Mouse (Mus musculus): Measurements from ENCODE around the gene Zfand2a. TPM values are rescaled to one million over a fixed set of nuclear protein-coding genes. Genes with fewer than 3 reads are reported as not detected.
A peak's percentile ranks its signal among the peaks of the same experiment; 100 is the strongest.

The Zfand2a gene
- polyA plus RNA-seq, 1 experiment from 2014 or later, result 10.7 TPM

DNA sequence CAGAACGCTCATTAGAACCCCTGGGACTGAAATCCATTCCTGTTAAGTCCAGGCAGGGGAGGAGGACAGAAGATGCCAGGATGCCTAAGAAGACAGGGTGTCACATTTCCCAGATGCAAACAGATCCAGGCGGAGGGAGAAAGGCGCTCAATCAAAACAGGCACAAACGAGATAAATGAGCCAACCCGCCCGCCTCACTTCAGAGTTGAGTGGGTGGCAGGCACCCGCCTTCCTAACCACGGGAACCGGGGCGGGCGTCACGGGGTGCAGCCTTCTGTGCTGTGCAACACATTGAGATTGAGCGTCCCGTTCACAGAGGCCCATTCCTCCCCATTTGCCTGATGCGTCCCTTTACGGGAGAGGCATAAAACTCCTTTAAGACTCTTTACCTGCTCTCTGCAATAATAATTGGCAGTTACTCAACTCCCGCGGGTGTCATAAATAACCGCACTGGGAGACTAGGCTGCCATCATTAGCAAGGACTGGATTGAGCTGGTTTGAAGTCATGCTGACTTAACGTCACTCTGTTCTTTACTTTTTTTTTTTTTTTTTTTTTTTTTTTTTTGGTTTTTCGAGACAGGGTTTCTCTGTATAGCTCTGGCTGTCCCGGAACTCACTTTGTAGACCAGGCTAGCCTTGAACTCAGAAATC, 10.8 kb upstream of the Zfand2a start:
- Histone ChIP-seq H3K27ac (no peak overlapping the region), H3K4me1 (peaks cover 7% of the 10 kb centered on the region), H3K27me3 (ENCODE audit: insufficient read depth, poor library complexity, severe bottlenecking) (peaks cover 64% of the 10 kb centered on the region), H3K36me3 (no peaks in the 10 kb centered on the region), H3K9me3 (no peaks in the 10 kb centered on the region), H3K4me3 (no peak overlapping the region)
- DNase-seq (ENCODE audit: low spot score), result no peak
- WGBS, result 32% methylated on average over 22 of the region's 22 CpGs

DNA sequence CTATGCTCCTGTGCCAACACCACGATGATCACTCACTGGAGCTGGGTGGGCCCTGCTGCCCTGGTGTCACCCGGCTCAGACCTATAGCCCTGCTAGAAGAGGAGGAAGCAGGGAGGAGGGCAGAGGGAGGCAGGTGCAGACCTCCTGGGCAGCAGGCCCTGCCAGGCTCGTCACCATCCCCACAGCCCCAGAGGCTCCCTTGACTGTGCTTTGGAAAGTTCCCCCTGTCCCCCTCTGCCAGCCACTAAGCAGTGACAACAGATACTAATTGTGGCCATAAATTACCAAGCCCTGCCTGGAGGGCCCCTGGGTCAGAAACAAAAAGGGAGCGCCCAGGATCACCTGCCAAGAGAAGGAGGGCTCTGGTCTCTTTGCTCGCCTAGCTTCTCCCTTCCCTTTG, 9.3 kb upstream of the Zfand2a start:
- Histone ChIP-seq H3K4me3 (no peak overlapping the region), H3K9me3 (no peaks in the 10 kb centered on the region), H3K36me3 (no peaks in the 10 kb centered on the region), H3K27ac (no peak overlapping the region), H3K27me3 (ENCODE audit: insufficient read depth, poor library complexity, severe bottlenecking) (peaks cover 57% of the 10 kb centered on the region), H3K4me1 (peaks cover 7% of the 10 kb centered on the region)
- 57% methylated on average over 5 of the region's 5 CpGs for WGBS
- no peak for DNase-seq (ENCODE audit: low spot score)

DNA sequence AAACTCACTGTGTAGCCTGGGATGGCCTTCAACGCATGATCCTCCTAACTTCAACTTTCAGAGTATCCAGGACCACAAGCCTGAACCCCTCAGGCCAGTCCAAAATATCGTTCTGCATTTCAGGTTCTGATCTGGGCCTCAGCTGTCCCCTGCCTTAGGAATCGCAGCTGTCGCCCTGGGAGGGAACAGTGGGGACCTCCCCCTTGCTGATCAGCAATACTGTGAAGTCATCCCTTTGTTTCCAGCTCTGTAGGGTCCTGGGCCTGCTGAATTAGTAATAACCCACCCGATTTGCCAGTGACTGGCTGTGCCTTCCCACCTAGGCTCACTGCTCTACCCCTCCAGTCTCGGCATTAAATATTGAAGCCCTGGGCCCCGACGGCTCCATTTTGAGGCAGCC, 7.0 kb upstream of the Zfand2a start:
- 63% methylated on average over 8 of the region's 8 CpGs for WGBS
- Histone ChIP-seq H3K4me3 (no peak overlapping the region), H3K4me1 (peaks cover 7% of the 10 kb centered on the region), H3K36me3 (no peaks in the 10 kb centered on the region), H3K9me3 (no peaks in the 10 kb centered on the region), H3K27ac (no peak overlapping the region), H3K27me3 (ENCODE audit: insufficient read depth, poor library complexity, severe bottlenecking) (peaks cover 49% of the 10 kb centered on the region)
- no peak for DNase-seq (ENCODE audit: low spot score)

DNA sequence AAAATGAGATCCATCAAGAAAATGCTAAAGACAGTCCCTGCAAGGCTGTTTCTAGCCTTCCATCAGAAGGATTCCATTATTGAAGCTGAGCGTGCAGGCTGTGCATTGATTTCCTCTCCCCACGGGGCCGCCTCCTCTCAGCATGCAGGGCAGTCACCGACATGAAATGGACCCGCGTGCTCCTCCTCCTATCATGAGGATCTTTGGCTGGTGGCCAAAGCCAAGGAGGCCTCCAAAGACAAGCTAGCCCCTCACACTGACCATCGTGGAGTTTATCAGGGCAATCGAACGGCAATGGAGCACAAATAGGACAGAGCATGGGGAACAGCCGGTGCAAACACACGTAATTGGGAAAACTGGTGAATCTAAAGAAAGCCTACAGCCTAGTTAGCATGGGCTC, 5.8 kb upstream of the Zfand2a start:
- DNase-seq (ENCODE audit: low spot score), result no peak
- WGBS, result 82% methylated on average over 11 of the region's 11 CpGs
- Histone ChIP-seq H3K9me3 (no peaks in the 10 kb centered on the region), H3K4me3 (no peak overlapping the region), H3K27me3 (ENCODE audit: insufficient read depth, poor library complexity, severe bottlenecking) (peaks cover 42% of the 10 kb centered on the region), H3K4me1 (peaks cover 6% of the 10 kb centered on the region), H3K36me3 (no peaks in the 10 kb centered on the region), H3K27ac (no peak overlapping the region)

DNA sequence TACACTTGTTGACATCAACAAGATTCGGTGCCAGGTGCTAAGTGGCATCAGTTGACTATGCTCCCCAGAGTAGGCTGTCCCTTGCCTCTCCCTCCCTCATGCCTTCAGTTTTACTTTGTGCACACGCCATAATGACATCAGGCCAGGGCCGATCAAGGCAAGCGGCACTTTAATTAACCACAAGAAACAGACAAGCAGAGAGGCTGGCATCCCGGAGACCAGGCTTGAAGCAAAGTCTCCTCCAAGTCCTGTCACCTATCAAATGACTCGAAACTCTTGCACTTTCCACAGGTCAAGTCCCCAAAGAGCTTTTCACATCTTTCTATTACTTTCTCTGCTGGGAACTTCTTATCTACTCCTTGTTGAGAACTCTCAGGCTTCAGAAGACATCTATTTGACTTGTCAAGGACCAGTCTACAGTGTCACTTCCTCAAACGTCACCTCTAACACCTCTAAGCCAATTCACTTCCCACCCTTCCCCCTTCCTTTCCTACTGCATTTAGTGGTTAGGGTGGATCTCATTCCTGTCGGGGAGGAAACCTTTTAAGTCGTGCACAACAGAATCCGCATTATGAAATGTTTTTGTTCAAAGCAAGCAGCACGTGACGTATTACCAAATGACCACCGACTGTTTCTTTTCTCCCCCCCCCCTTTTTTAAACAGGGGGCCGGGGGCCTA, 1.0 kb downstream of the Zfand2a start:
- Histone ChIP-seq H3K27ac (peak overlapping the region; percentile 93), H3K36me3 (peaks cover 41% of the 10 kb centered on the region), H3K27me3 (ENCODE audit: insufficient read depth, poor library complexity, severe bottlenecking) (no peaks in the 10 kb centered on the region), H3K4me1 (peaks cover 16% of the 10 kb centered on the region), H3K4me3 (peak overlapping the region; percentile 94), H3K9me3 (no peaks in the 10 kb centered on the region)
- no peak for DNase-seq (ENCODE audit: low spot score)
- 56% methylated on average over 14 of the region's 14 CpGs for WGBS

DNA sequence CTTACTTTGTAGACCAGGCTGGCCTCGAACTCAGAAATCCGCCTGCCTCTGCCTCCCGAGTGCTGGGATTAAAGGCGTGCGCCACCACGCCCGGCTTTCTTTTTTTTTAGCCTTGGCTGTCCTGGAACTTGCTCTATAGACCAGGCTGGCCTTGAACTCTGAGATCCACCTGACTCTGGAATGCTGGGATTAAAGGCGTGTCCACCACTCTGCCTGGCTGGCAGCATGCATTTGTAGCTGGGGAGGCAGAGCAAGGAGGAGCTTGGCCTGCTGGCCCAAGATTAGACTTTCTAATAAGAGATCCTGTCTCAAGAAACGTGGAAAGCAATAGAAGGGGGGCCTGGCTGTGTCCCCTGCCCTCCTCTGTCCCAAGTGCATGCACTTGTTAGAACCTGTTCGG, 3.9 kb downstream of the Zfand2a start:
- Histone ChIP-seq H3K9me3 (no peaks in the 10 kb centered on the region), H3K27me3 (ENCODE audit: insufficient read depth, poor library complexity, severe bottlenecking) (no peaks in the 10 kb centered on the region), H3K27ac (no peak overlapping the region), H3K4me1 (peaks cover 16% of the 10 kb centered on the region), H3K36me3 (peaks cover 68% of the 10 kb centered on the region), H3K4me3 (no peak overlapping the region)
- 90% methylated on average over 10 of the region's 10 CpGs for WGBS
- no peak for DNase-seq (ENCODE audit: low spot score)

DNA sequence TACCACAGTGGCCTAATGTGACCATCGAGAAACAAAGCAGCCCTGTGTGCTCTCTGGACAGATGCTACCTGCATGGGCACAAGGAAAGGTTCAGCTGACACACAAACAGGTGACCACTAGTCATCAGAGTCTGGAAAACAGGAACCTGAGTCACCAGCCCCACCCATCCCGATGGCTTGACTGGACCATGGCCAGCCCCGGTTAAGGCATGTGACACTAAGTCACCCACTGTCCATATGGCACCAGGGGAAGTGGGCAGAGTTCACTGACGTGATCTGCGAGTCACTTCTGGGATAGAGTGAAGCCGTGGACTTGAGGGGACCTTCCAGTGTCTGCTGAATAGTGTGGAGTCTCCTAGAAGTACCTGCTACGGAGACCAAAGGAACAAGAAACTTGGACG, 5.3 kb downstream of the Zfand2a start:
- no peak overlapping the region for H3K27ac ChIP-seq
- no peak overlapping the region for H3K4me3 ChIP-seq
- no peaks in the 10 kb centered on the region for H3K27me3 ChIP-seq (ENCODE audit: insufficient read depth, poor library complexity, severe bottlenecking)
- peaks cover 82% of the 10 kb centered on the region for H3K36me3 ChIP-seq
- WGBS, result 89% methylated on average over 8 of the region's 8 CpGs
- no peak for DNase-seq (ENCODE audit: low spot score)
- peaks cover 12% of the 10 kb centered on the region for H3K4me1 ChIP-seq
- H3K9me3 ChIP-seq, result no peaks in the 10 kb centered on the region

DNA sequence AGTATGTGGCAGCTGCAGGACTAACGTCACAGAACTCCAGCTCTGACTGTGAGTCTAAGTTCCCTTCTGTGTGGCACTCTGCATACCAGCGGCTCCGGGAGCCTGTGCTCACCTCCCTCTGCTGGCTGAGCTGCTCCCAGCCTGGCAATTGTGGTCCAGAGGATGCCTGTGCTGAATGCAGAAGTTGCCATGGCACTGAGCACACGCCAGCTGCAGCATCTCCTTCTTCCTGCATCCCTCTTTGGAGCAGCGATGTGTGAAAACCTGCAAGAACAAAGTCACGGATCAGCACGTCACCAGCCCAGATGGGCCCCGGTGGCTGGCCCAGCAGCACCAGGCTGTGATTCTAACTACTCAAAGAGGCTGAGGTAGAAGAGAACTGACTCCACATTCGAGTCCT, 9.6 kb downstream of the Zfand2a start:
- Histone ChIP-seq H3K4me3 (no peak overlapping the region), H3K27me3 (ENCODE audit: insufficient read depth, poor library complexity, severe bottlenecking) (no peaks in the 10 kb centered on the region), H3K9me3 (no peaks in the 10 kb centered on the region), H3K27ac (no peak overlapping the region), H3K4me1 (no peaks in the 10 kb centered on the region), H3K36me3 (peaks cover 85% of the 10 kb centered on the region)
- 89% methylated on average over 9 of the region's 9 CpGs for WGBS
- DNase-seq (ENCODE audit: low spot score), result no peak

DNA sequence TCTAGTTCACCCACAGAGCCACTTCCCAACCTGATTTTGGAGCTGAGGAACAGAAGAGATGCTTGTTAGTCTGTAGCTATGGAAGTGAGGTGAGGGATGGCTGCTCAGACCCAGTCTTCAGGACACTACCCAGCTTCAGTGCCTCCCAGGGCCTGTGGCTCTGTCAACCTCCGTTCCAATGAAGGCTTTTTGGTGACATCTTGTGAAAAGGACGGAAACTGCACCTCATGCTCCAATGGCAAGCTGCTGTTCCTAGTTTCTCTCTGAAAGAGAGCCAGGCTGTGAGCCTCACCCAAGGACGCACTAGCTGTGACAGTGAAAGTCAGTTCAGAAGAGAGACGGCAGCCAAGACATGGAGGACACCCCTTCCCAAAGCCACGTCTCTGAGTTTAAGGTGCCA, 16.4 kb downstream of the Zfand2a start:
- DNase-seq (ENCODE audit: low spot score), result no peak
- Histone ChIP-seq H3K4me1 (no peaks in the 10 kb centered on the region), H3K27me3 (ENCODE audit: insufficient read depth, poor library complexity, severe bottlenecking) (no peaks in the 10 kb centered on the region; the same call in 1 of the 2 replicates), H3K36me3 (peaks cover 19% of the 10 kb centered on the region), H3K27ac (no peak overlapping the region), H3K4me3 (no peak overlapping the region), H3K9me3 (no peaks in the 10 kb centered on the region)
- 42% methylated on average over 5 of the region's 5 CpGs for WGBS

DNA sequence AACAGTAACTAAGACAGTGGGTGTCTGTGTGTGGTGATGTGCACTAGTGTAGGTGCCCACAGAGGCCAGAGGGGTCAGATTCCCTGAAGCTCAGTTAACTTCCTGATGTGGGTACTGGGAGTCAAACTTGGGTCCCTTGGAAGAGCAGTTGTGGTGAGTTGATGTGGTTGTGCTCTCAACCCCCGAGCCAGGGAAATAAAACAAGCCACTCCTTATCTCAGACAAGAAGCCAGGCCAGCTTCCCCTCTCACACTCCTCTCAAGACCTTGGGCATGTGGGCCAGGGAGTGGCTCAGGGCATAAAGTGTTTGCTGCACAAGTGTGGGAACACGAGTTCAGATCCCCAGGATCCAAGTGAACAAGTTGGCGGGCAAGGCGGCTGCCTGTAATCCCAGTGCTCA, 17.5 kb downstream of the Zfand2a start:
- Histone ChIP-seq H3K27ac (no peak overlapping the region), H3K36me3 (peaks cover 7% of the 10 kb centered on the region), H3K4me3 (no peak overlapping the region), H3K4me1 (no peaks in the 10 kb centered on the region), H3K27me3 (ENCODE audit: insufficient read depth, poor library complexity, severe bottlenecking) (no peaks in the 10 kb centered on the region; the same call in 1 of the 2 replicates), H3K9me3 (no peaks in the 10 kb centered on the region)
- no peak for DNase-seq (ENCODE audit: low spot score)
- 59% methylated on average over 4 of the region's 4 CpGs for WGBS

DNA sequence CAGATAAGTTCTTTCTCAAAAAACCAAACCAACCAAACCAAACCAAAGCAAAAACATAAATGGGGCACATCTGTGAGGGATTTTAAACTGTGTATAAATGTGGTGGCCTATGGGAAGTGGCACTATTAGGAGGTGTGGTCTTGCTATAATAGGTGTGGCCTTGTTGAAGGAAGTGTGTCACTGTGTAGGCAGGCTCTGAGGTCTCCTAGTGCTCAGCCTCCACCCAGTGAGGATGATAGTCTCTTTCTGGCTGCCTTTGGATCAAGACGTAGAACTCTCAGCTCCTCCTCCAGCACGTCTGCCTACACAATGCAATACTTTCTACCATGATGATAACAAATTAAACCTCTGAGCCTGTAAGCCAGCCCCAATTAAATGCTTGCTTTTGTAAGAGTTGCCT, 18.0 kb downstream of the Zfand2a start:
- no peak overlapping the region for H3K4me3 ChIP-seq
- H3K27ac ChIP-seq, result no peak overlapping the region
- H3K4me1 ChIP-seq, result no peaks in the 10 kb centered on the region
- no peak for DNase-seq (ENCODE audit: low spot score)
- peaks cover 3% of the 10 kb centered on the region for H3K36me3 ChIP-seq
- H3K27me3 ChIP-seq (ENCODE audit: insufficient read depth, poor library complexity, severe bottlenecking), result no peaks in the 10 kb centered on the region; the same call in 1 of the 2 replicates
- no peaks in the 10 kb centered on the region for H3K9me3 ChIP-seq
- 75% methylated on average over 2 of the region's 2 CpGs for WGBS

DNA sequence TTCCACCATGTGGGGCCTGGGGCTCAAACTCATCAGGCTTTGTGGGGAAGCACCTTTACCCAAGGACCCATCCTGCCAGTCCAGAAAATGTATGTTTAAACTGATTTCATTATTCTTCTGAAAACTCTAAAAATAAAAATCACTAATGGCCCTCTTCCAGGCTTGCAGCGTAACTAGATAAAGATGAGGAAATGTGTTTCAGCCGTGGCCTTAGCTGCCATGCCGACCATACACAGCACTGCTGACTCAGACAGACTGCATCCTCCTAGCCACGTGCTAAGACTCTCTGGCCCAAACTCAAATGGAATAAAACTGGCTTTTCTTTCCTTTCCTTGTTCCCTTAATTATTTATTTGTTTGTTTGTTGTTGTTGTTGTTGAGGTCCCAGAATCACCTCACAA, 19.5 kb downstream of the Zfand2a start:
- DNase-seq (ENCODE audit: low spot score), result no peak
- Histone ChIP-seq H3K27ac (no peak overlapping the region), H3K27me3 (ENCODE audit: insufficient read depth, poor library complexity, severe bottlenecking) (no peaks in the 10 kb centered on the region; the same call in 1 of the 2 replicates), H3K4me3 (no peak overlapping the region), H3K4me1 (peaks cover 5% of the 10 kb centered on the region; the same call in 1 of the 2 replicates), H3K36me3 (no peaks in the 10 kb centered on the region), H3K9me3 (no peaks in the 10 kb centered on the region)
- WGBS, result 60% methylated on average over 4 of the region's 4 CpGs

DNA sequence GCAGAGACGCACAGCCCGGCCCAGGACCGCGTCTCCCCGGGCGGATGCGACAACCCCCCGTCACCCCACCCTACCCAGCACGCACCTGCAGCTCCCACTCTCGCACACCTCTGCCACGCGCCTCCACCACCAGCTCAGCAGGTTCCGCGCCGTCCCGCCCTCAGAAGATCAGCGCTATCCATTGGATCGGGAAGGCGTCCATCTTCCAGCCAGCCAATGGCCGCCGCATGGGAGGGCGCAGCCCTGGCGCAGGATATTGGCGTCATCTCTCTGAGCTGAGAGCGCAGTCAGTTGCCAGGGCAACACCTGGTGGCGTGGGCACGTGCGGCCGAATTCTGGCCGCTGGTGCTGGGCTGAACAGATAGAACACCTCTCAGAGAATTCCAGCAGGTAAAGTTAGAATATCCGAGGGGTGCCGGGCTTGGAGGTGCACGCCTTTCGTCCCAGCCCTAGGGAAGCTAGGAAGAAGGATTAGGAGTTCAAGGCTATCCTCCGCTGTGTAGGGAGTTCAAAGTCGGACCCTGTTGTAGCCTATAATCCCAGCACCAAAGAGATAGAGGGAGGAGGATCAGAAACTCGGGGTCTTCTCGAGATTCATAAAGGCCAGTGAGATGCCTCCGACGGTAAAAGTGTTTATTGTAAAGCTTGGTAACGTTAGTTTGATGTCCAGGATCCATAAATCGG, 23.8 kb downstream of the Zfand2a start, which contains the start of gene 3110082I17Rik:
TSS of gene 3110082I17Rik (minus strand) at position 144 of the 684 bp plus-strand sequence.
- H3K4me3 ChIP-seq, result peak within 1 kb of the TSS; percentile 75
- peaks cover 14% of the 10 kb centered on the region for H3K4me1 ChIP-seq
- 0 out of 2 replicates have a peak, but pooled peaks cover 5% of the 10 kb centered on the region for H3K36me3 ChIP-seq
- WGBS, result 3% methylated on average over 42 of the region's 42 CpGs
- H3K27ac ChIP-seq, result peak within 1 kb of the TSS; percentile 56
- no peaks in the 10 kb centered on the region; the same call in 1 of the 2 replicates for H3K27me3 ChIP-seq (ENCODE audit: insufficient read depth, poor library complexity, severe bottlenecking)
- DNase-seq (ENCODE audit: low spot score), result peak; percentile 98
- no peaks in the 10 kb centered on the region for H3K9me3 ChIP-seq

Measured in heart, embryonic 10.5 days (tissue).